Mouse (Mus musculus): ENCODE measurements around the gene Litaf. TPM values are rescaled to one million over a fixed set of nuclear protein-coding genes. Genes with fewer than 3 reads are reported as not detected.
"Not testable (repeated sequence)": the region's sequence is repeated elsewhere in the genome, so short reads cannot be mapped to it uniquely, and the experiment has no call there.

The Litaf gene
- polyA plus RNA-seq, 1 experiment from 2014 or later, result 87.2 TPM

- H3K36me3 ChIP-seq (ENCODE audit: control insufficient read depth, insufficient read depth, low read length); H3K9ac ChIP-seq (ENCODE audit: low read length); H3K4me3 ChIP-seq (ENCODE audit: low read depth, low read length); H3K9me3 ChIP-seq (ENCODE audit: control insufficient read depth, low read length); DNase-seq (ENCODE audit: low spot score); ATAC-seq (ENCODE audit: insufficient number of reproducible peaks, low FRiP score, low TSS enrichment, low read depth); H3K4me1 ChIP-seq (ENCODE audit: control insufficient read depth, insufficient read depth, low read length); H3K4me2 ChIP-seq (ENCODE audit: low read depth, severe bottlenecking); H3K27me3 ChIP-seq (ENCODE audit: control insufficient read depth, insufficient read depth, low read length): not testable (repeated sequence)
- 0 out of 2 replicates have a peak overlapping the region, but pooled peaks have one; percentile 32 for H3K27ac ChIP-seq (replicated peaks; ENCODE audit: low read depth, low read length)
- 94% methylated on average over 12 of the region's 12 CpGs for WGBS
These were observed 107.7 kb downstream of the Litaf start for GRCm38 (mm10) chr16:10958307-10958706.

GRCm38 (mm10) chr16:10957794-10958193, 108.2 kb downstream of the Litaf start:
- Histone ChIP-seq H3K4me2 (ENCODE audit: low read depth, severe bottlenecking) (no peak overlapping the region), H3K27ac (replicated peaks; ENCODE audit: low read depth, low read length) (no peak overlapping the region), H3K9ac (ENCODE audit: low read length) (no peak overlapping the region), H3K27me3 (ENCODE audit: control insufficient read depth, insufficient read depth, low read length) (no peaks in the 10 kb centered on the region), H3K4me1 (ENCODE audit: control insufficient read depth, insufficient read depth, low read length) (no peaks in the 10 kb centered on the region), H3K4me3 (ENCODE audit: low read depth, low read length) (no peak overlapping the region), H3K36me3 (ENCODE audit: control insufficient read depth, insufficient read depth, low read length) (peaks cover 3% of the 10 kb centered on the region), H3K9me3 (ENCODE audit: control insufficient read depth, low read length) (no peaks in the 10 kb centered on the region)
- DNase-seq (ENCODE audit: low spot score) (no peak), ATAC-seq (ENCODE audit: insufficient number of reproducible peaks, low FRiP score, low TSS enrichment, low read depth) (no peak)
- WGBS, result 81% methylated on average over 3 of the region's 3 CpGs

DNA sequence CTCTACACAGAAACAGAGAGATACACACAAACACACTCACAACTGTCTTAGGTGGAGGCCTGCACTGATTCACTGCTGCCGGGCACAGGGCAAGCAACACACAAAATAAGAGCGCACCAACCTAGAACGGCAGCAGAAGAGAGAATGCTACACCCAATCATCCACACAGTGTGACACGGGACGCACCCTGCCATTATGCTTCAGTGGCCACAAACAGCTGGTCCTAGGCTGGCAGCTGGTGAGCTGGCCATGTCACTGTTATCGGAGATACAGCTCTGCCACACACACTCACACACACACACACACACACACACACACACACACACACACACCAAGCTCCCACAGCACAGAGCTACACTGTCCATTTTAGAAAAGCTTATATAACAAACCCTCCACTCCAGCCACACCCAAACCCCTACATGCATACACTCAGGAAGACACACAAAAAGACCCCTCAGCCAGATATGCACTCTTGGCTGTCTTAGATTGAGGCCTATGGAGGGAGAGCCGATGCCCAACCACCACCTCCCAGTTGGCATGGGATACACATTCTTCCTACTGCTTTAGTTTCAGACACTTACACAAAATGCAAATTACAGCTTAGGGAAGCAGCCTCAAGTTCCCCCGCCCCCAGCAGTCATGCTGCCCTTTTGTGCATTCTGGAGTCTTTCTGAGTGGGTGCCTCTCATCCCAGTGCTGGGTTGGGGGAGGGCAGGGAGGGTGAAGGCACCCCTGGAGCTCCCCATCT, 108.8 kb downstream of the Litaf start:
- H3K4me3 ChIP-seq (ENCODE audit: low read depth, low read length), result no peak overlapping the region

GRCm38 (mm10) chr16:10955078-10955477, 110.9 kb downstream of the Litaf start:
- no peak overlapping the region for H3K27ac ChIP-seq (replicated peaks; ENCODE audit: low read depth, low read length)
- DNase-seq (ENCODE audit: low spot score), result no peak

More for the DNA sequence above, 108.8 kb downstream of the Litaf start:
- ATAC-seq (ENCODE audit: insufficient number of reproducible peaks, low FRiP score, low TSS enrichment, low read depth), result no peak
- Histone ChIP-seq H3K4me2 (ENCODE audit: low read depth, severe bottlenecking) (no peak overlapping the region), H3K27me3 (ENCODE audit: control insufficient read depth, insufficient read depth, low read length) (no peaks in the 10 kb centered on the region), H3K9me3 (ENCODE audit: control insufficient read depth, low read length) (no peaks in the 10 kb centered on the region), H3K27ac (replicated peaks; ENCODE audit: low read depth, low read length) (no peak overlapping the region), H3K9ac (ENCODE audit: low read length) (no peak overlapping the region), H3K4me1 (ENCODE audit: control insufficient read depth, insufficient read depth, low read length) (no peaks in the 10 kb centered on the region), H3K36me3 (ENCODE audit: control insufficient read depth, insufficient read depth, low read length) (peaks cover 3% of the 10 kb centered on the region)
- 91% methylated on average over 8 of the region's 8 CpGs for WGBS
- DNase-seq (ENCODE audit: low spot score), result no peak

DNA sequence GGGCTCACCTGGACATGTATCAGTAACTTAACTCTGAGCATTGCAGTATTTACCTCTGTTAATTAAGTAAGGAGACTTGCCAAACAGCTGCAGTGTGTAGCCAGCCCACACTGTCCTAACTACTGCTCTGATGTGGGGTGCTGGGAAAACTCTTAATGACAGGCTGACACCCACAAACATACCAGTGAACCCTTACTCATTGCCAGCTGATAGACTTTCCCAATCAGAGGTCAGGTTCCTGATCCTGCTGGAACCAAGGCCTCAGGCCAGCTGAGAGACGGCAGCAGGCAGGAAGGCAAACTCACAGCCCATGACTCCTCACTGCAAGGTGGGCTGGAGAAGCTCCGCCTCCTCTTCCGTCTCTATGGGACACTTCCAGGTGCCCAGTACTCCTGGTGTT, 113.1 kb downstream of the Litaf start:
- Histone ChIP-seq H3K27me3 (ENCODE audit: control insufficient read depth, insufficient read depth, low read length) (no peaks in the 10 kb centered on the region), H3K9ac (ENCODE audit: low read length) (no peak overlapping the region), H3K36me3 (ENCODE audit: control insufficient read depth, insufficient read depth, low read length) (no peaks in the 10 kb centered on the region), H3K4me2 (ENCODE audit: low read depth, severe bottlenecking) (no peak overlapping the region), H3K27ac (replicated peaks; ENCODE audit: low read depth, low read length) (no peak overlapping the region), H3K4me3 (ENCODE audit: low read depth, low read length) (no peak overlapping the region), H3K9me3 (ENCODE audit: control insufficient read depth, low read length) (no peaks in the 10 kb centered on the region), H3K4me1 (ENCODE audit: control insufficient read depth, insufficient read depth, low read length) (no peaks in the 10 kb centered on the region)
- no peak for DNase-seq (ENCODE audit: low spot score)
- WGBS, result 90% methylated on average over 3 of the region's 3 CpGs
- no peak for ATAC-seq (ENCODE audit: insufficient number of reproducible peaks, low FRiP score, low TSS enrichment, low read depth)

More at GRCm38 (mm10) chr16:10955078-10955477, 110.9 kb downstream of the Litaf start:
- Histone ChIP-seq H3K9ac (ENCODE audit: low read length) (no peak overlapping the region), H3K4me3 (ENCODE audit: low read depth, low read length) (no peak overlapping the region), H3K4me2 (ENCODE audit: low read depth, severe bottlenecking) (no peak overlapping the region), H3K27me3 (ENCODE audit: control insufficient read depth, insufficient read depth, low read length) (no peaks in the 10 kb centered on the region), H3K9me3 (ENCODE audit: control insufficient read depth, low read length) (no peaks in the 10 kb centered on the region), H3K36me3 (ENCODE audit: control insufficient read depth, insufficient read depth, low read length) (no peaks in the 10 kb centered on the region), H3K4me1 (ENCODE audit: control insufficient read depth, insufficient read depth, low read length) (no peaks in the 10 kb centered on the region)
- ATAC-seq (ENCODE audit: insufficient number of reproducible peaks, low FRiP score, low TSS enrichment, low read depth), result no peak
- 83% methylated on average over 4 of the region's 4 CpGs for WGBS

DNA sequence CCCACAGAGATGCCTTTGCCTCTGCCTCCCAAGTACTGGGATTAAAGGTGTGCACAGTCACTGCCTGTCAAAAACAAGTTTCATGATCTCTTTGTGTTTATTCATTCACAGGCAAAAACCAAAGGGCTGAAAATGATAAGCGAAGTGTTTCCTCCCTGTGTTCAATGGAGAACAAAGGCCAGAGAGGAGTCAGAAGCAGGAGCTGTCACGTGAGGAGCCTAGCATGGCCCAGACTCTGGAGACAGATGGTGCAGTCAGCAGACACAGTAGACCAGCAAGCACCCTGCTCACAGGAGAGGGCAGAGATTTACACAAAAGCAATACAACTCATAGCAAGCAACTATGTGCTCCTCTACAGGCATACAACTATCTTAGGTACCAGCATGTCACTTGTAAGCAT, 113.9 kb downstream of the Litaf start:
- DNase-seq (ENCODE audit: low spot score), result no peak
- Histone ChIP-seq H3K36me3 (ENCODE audit: control insufficient read depth, insufficient read depth, low read length) (no peaks in the 10 kb centered on the region), H3K27ac (replicated peaks; ENCODE audit: low read depth, low read length) (no peak overlapping the region), H3K9ac (ENCODE audit: low read length) (no peak overlapping the region), H3K27me3 (ENCODE audit: control insufficient read depth, insufficient read depth, low read length) (no peaks in the 10 kb centered on the region), H3K4me1 (ENCODE audit: control insufficient read depth, insufficient read depth, low read length) (no peaks in the 10 kb centered on the region), H3K4me3 (ENCODE audit: low read depth, low read length) (no peak overlapping the region), H3K9me3 (ENCODE audit: control insufficient read depth, low read length) (no peaks in the 10 kb centered on the region), H3K4me2 (ENCODE audit: low read depth, severe bottlenecking) (no peak overlapping the region)
- ATAC-seq (ENCODE audit: insufficient number of reproducible peaks, low FRiP score, low TSS enrichment, low read depth), result no peak
- 73% methylated on average over 2 of the region's 2 CpGs for WGBS

- peak; percentile 45 for DNase-seq (ENCODE audit: low spot score)
- H3K4me1 ChIP-seq (ENCODE audit: control insufficient read depth, insufficient read depth, low read length), result no peaks in the 10 kb centered on the region
- no peak overlapping the region for H3K9ac ChIP-seq (ENCODE audit: low read length)
- no peak for ATAC-seq (ENCODE audit: insufficient number of reproducible peaks, low FRiP score, low TSS enrichment, low read depth)
- WGBS, result 6% methylated on average over 3 of the region's 3 CpGs
- no peak overlapping the region for H3K4me2 ChIP-seq (ENCODE audit: low read depth, severe bottlenecking)
- no peaks in the 10 kb centered on the region for H3K27me3 ChIP-seq (ENCODE audit: control insufficient read depth, insufficient read depth, low read length)
- H3K4me3 ChIP-seq (ENCODE audit: low read depth, low read length), result no peak overlapping the region
- H3K36me3 ChIP-seq (ENCODE audit: control insufficient read depth, insufficient read depth, low read length), result no peaks in the 10 kb centered on the region
- H3K9me3 ChIP-seq (ENCODE audit: control insufficient read depth, low read length), result no peaks in the 10 kb centered on the region
- no peak overlapping the region for H3K27ac ChIP-seq (replicated peaks; ENCODE audit: low read depth, low read length)
These were observed 114.4 kb downstream of the Litaf start for GRCm38 (mm10) chr16:10951581-10951980.

- no peak overlapping the region for H3K27ac ChIP-seq (replicated peaks; ENCODE audit: low read depth, low read length)
- ATAC-seq (ENCODE audit: insufficient number of reproducible peaks, low FRiP score, low TSS enrichment, low read depth), result no peak
- H3K36me3 ChIP-seq (ENCODE audit: control insufficient read depth, insufficient read depth, low read length), result no peaks in the 10 kb centered on the region
- no peaks in the 10 kb centered on the region for H3K9me3 ChIP-seq (ENCODE audit: control insufficient read depth, low read length)
- H3K9ac ChIP-seq (ENCODE audit: low read length), result no peak overlapping the region
- WGBS, result 88% methylated on average over 9 of the region's 9 CpGs
- no peak overlapping the region for H3K4me2 ChIP-seq (ENCODE audit: low read depth, severe bottlenecking)
- no peak overlapping the region for H3K4me3 ChIP-seq (ENCODE audit: low read depth, low read length)
- no peak for DNase-seq (ENCODE audit: low spot score)
- no peaks in the 10 kb centered on the region for H3K4me1 ChIP-seq (ENCODE audit: control insufficient read depth, insufficient read depth, low read length)
- H3K27me3 ChIP-seq (ENCODE audit: control insufficient read depth, insufficient read depth, low read length), result no peaks in the 10 kb centered on the region
These were observed 115.4 kb downstream of the Litaf start for GRCm38 (mm10) chr16:10950539-10950938.

- WGBS, result 26% methylated on average over 3 of the region's 3 CpGs
- Histone ChIP-seq H3K9ac (ENCODE audit: low read length) (no peak overlapping the region), H3K27me3 (ENCODE audit: control insufficient read depth, insufficient read depth, low read length) (no peaks in the 10 kb centered on the region), H3K4me3 (ENCODE audit: low read depth, low read length) (no peak overlapping the region), H3K4me2 (ENCODE audit: low read depth, severe bottlenecking) (no peak overlapping the region), H3K36me3 (ENCODE audit: control insufficient read depth, insufficient read depth, low read length) (no peaks in the 10 kb centered on the region), H3K27ac (replicated peaks; ENCODE audit: low read depth, low read length) (no peak overlapping the region), H3K4me1 (ENCODE audit: control insufficient read depth, insufficient read depth, low read length) (no peaks in the 10 kb centered on the region), H3K9me3 (ENCODE audit: control insufficient read depth, low read length) (no peaks in the 10 kb centered on the region)
- ATAC-seq (ENCODE audit: insufficient number of reproducible peaks, low FRiP score, low TSS enrichment, low read depth) (no peak), DNase-seq (ENCODE audit: low spot score) (no peak)
These were observed 118.2 kb downstream of the Litaf start for GRCm38 (mm10) chr16:10947724-10948123.

Data from limb, embryonic 11.5 days (tissue).